Mouse (Mus musculus): ENCODE results near the gene Klhl12. TPM values are rescaled to one million over a fixed set of nuclear protein-coding genes. Genes with fewer than 3 reads are reported as not detected.

Klhl12 gene
- polyA plus RNA-seq (2015; fragmentation: Nextera tagmentation; extraction: Ambion mirVana) = 7.2 and 8.1 TPM in 2 replicates

DNA sequence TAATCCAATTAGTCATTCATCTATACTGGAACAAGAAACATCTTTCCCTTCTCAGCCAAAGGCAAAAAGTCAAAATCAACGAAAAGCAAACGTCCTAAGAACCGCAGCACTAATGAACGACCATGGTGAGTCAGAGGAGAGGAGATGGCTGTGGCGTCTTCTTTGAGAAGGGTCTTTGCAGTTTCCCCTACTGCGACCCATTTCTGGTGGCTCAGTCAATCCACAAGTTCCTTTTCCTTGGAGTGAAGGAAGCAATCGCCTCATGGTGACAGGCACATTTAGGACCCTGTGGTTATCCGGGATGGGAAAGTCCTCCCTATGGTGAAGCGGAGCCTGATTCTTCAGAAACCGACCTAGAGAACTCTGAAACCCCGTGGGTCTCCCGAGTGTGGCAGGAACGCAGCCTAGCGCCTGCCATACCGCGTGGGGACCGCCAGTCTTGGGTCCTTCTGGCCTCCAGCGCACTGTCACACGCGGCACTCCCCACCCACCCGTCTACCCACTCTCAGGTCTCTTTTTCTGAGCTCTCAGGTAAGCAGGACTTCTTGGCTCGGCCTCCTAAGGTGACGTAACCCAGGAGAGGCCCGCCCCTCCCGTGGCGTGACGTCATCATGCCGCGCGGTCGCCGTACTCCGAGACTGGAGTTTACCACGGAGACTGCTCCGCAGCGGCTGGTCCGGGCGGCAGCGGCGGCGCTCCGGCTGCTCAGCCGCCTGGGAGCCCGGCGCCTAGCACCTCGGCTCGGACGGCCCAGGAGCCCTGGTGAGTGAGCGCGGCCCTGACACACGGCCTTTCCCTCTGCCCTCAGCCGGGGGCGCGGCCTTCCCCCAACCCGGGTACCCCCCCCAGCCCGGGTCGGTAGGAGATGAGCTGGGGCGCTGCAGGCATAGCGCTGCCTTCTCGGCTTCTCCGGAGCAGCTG is at the start of gene Klhl12:
TSS of gene Klhl12 (plus strand) at position 628 of the 921 bp plus-strand sequence.
- H3K4me2 ChIP-seq (replicated peaks; ENCODE audit: low read depth) = peak within 1 kb of the TSS; percentile 90
- no peaks in the 10 kb centered on the region for H3K36me3 ChIP-seq (ENCODE audit: control insufficient read depth, insufficient read depth)
- no peaks in the 10 kb centered on the region for H3K27me3 ChIP-seq (replicated peaks; ENCODE audit: control insufficient read depth, insufficient read depth, low read length)
- WGBS = 1% methylated on average over 60 of the region's 61 CpGs
- peak within 1 kb of the TSS; percentile 77 for H3K27ac ChIP-seq (ENCODE audit: low read depth, low read length)
- peak; percentile 98 for ATAC-seq
- TF ChIP-seq CTCF (IDR thresholded peaks at IDR 0.05; ENCODE audit: low read depth) = peak; percentile 3
- H3K4me1 ChIP-seq (replicated peaks; ENCODE audit: control insufficient read depth, insufficient read depth, low read length) = no peaks in the 10 kb centered on the region
- peak within 1 kb of the TSS; percentile 94 for H3K4me3 ChIP-seq (ENCODE audit: low read depth, low read length)
- H3K9me3 ChIP-seq (ENCODE audit: control insufficient read depth) = no peaks in the 10 kb centered on the region
- H3K9ac ChIP-seq (ENCODE audit: low read depth, low read length) = peak within 1 kb of the TSS; percentile 83

DNA sequence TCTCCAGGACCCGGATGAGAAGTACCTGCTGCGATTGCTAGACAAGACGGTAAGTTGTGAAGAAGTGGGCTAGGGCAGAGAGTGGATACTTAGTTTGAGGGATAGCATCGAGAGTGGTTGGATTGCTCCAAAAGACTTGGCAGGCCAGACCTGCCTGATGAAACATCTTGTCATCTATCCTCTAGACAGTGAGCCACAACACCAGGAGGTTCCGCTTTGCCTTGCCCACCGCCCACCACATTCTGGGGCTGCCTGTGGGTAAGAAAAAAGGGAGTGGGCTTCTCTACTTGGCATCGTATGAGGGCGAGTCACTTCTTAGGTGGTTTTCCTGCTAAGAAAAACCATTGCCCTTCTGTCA is 48.9 kb upstream of the Klhl12 start:
- Histone ChIP-seq H3K9ac (ENCODE audit: low read depth, low read length) (peak overlapping the region; percentile 62), H3K27ac (ENCODE audit: low read depth, low read length) (no peak overlapping the region), H3K4me3 (ENCODE audit: low read depth, low read length) (peak overlapping the region; percentile 86), H3K9me3 (ENCODE audit: control insufficient read depth) (no peaks in the 10 kb centered on the region), H3K4me1 (replicated peaks; ENCODE audit: control insufficient read depth, insufficient read depth, low read length) (no peaks in the 10 kb centered on the region; the same call in 1 of the 2 replicates), H3K27me3 (replicated peaks; ENCODE audit: control insufficient read depth, insufficient read depth, low read length) (no peaks in the 10 kb centered on the region), H3K36me3 (ENCODE audit: control insufficient read depth, insufficient read depth) (peaks cover 20% of the 10 kb centered on the region), H3K4me2 (replicated peaks; ENCODE audit: low read depth) (peak overlapping the region; percentile 97)
- no peak for TF ChIP-seq CTCF (IDR thresholded peaks at IDR 0.05; ENCODE audit: low read depth)
- ATAC-seq = peak; percentile 32; the same call in 1 of the 2 replicates
- 17% methylated on average over 8 of the region's 8 CpGs for WGBS

DNA sequence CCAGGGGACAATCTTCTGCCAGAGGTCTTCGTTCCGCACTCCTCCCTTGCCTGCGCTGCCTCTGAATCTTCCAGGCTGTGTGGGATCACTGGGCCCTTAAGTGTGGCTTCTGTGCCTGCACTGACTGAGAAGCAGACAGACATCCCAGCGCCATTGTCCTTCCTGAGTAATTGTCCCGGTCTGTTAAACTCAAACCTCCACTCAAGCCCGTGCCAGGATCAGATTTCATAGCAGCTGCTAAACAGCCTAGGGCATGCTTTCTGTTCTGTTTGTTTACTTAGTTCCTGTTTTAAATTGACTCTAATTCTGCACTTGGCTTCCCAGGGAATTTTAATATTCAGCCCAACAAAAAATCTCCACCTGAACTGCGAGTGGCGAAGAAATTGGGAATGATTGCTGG is 47.3 kb upstream of the Klhl12 start:
- ATAC-seq = no peak
- Histone ChIP-seq H3K9ac (ENCODE audit: low read depth, low read length) (no peak overlapping the region), H3K4me2 (replicated peaks; ENCODE audit: low read depth) (no peak overlapping the region), H3K4me1 (replicated peaks; ENCODE audit: control insufficient read depth, insufficient read depth, low read length) (no peaks in the 10 kb centered on the region; the same call in 1 of the 2 replicates), H3K27me3 (replicated peaks; ENCODE audit: control insufficient read depth, insufficient read depth, low read length) (no peaks in the 10 kb centered on the region), H3K9me3 (ENCODE audit: control insufficient read depth) (no peaks in the 10 kb centered on the region), H3K27ac (ENCODE audit: low read depth, low read length) (no peak overlapping the region), H3K4me3 (ENCODE audit: low read depth, low read length) (no peak overlapping the region), H3K36me3 (ENCODE audit: control insufficient read depth, insufficient read depth) (peaks cover 20% of the 10 kb centered on the region)
- TF ChIP-seq CTCF (IDR thresholded peaks at IDR 0.05; ENCODE audit: low read depth) = no peak
- WGBS = 81% methylated on average over 8 of the region's 8 CpGs

DNA sequence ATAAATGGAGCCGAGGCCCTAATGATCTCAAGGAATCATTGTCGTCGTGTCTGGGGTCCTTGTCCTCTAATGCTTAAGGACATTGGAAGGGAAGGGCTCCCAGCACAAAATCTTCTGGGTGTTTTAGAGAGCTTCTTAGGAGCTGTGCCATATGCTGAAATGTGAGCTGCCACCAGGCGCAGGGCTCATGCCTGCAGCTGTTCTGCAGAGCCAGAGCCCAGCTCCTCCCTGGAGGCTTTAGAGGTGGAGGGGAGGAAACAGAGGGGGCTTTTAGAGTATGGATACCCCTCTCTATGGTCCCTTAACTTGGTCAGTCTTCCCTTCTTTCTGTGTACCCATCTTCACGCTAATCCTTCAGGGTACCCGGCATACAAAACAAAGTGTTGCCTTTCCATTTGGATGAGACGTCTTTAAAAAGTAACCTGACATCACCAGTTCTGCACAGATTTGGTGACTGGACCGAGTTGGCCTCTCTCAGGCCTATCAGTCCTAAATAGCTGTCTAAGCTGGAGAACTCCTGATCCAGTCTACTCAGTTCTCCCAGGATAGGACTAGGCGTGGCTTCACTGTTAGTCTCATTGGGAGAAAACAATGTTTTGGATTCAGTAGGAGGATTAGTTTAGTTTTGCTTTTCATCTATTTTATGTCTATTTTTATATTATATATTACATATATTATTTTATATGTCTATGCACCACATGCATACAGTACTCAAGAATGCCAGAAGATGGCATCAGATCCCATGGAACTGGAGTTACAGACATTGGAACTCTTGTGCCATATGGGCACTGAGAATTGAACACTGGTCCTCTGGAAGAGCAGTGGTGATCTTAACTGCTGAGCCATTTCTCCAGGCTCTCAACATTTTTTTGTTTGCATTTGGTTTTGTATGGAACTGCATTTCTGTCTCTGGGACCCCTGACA is 43.4 kb upstream of the Klhl12 start:
- Histone ChIP-seq H3K36me3 (ENCODE audit: control insufficient read depth, insufficient read depth) (peaks cover 20% of the 10 kb centered on the region), H3K4me2 (replicated peaks; ENCODE audit: low read depth) (no peak overlapping the region), H3K27ac (ENCODE audit: low read depth, low read length) (no peak overlapping the region), H3K4me1 (replicated peaks; ENCODE audit: control insufficient read depth, insufficient read depth, low read length) (no peaks in the 10 kb centered on the region), H3K27me3 (replicated peaks; ENCODE audit: control insufficient read depth, insufficient read depth, low read length) (no peaks in the 10 kb centered on the region), H3K4me3 (ENCODE audit: low read depth, low read length) (no peak overlapping the region), H3K9me3 (ENCODE audit: control insufficient read depth) (no peaks in the 10 kb centered on the region), H3K9ac (ENCODE audit: low read depth, low read length) (no peak overlapping the region)
- WGBS = 89% methylated on average over 9 of the region's 9 CpGs
- peak; percentile 34 for TF ChIP-seq CTCF (IDR thresholded peaks at IDR 0.05; ENCODE audit: low read depth)
- ATAC-seq = no peak

DNA sequence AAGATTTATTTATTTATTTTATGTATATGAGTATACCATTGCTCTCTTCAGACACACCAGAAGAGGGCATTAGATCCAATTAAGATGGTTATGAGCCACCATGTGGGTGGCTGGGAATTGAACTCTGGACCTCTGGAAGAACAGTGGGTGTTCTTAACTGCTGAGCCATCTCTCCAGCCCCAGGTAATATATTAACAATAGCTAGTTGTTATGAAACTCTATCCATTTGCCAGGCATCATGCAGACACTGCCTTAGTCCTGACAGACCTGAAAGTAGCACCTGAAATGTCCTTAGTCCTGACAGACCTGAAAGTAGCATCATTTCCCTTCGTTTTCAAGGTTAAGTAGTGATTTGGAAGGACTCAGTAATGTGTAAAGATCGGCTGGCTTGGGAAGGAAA is 41.3 kb upstream of the Klhl12 start:
- 0 out of 2 replicates have a peak, but pooled peaks have one; percentile 7 for TF ChIP-seq CTCF (IDR thresholded peaks at IDR 0.05; ENCODE audit: low read depth)

More for the DNA sequence above, 41.3 kb upstream of the Klhl12 start:
- Histone ChIP-seq H3K27ac (ENCODE audit: low read depth, low read length) (0 out of 2 replicates have a peak overlapping the region, but pooled peaks have one; percentile 92), H3K4me2 (replicated peaks; ENCODE audit: low read depth) (peak overlapping the region; percentile 61; the same call in 1 of the 2 replicates), H3K9ac (ENCODE audit: low read depth, low read length) (no peak overlapping the region), H3K27me3 (replicated peaks; ENCODE audit: control insufficient read depth, insufficient read depth, low read length) (no peaks in the 10 kb centered on the region), H3K9me3 (ENCODE audit: control insufficient read depth) (no peaks in the 10 kb centered on the region), H3K36me3 (ENCODE audit: control insufficient read depth, insufficient read depth) (peaks cover 11% of the 10 kb centered on the region), H3K4me1 (replicated peaks; ENCODE audit: control insufficient read depth, insufficient read depth, low read length) (0 out of 2 replicates have a peak, but pooled peaks cover 6% of the 10 kb centered on the region), H3K4me3 (ENCODE audit: low read depth, low read length) (no peak overlapping the region)
- ATAC-seq = no peak
- WGBS = 33% methylated on average over 2 of the region's 2 CpGs

Measured in intestine, postnatal 0 days (tissue).